Mouse (Mus musculus) ES-Bruce4 (cell line): ENCODE measurements around the gene Klhl18. TPM values are rescaled to one million over a fixed set of nuclear protein-coding genes. Genes with fewer than 3 reads are reported as not detected.

ENCODE experiments used
- H3K27ac ChIP-seq: 2 replicates; pipeline ENCODE4 v1.5.1; 2012; ENCODE audit warnings: low read length, inconsistent platforms; ENCODE audit not compliant: insufficient read depth
- H3K27me3 ChIP-seq: 2 replicates; pipeline ENCODE4 v1.6.1; 2012; ENCODE audit warnings: mild to moderate bottlenecking, low read length, inconsistent platforms; ENCODE audit not compliant: control insufficient read depth, poor library complexity, insufficient read depth, severe bottlenecking
- H3K36me3 ChIP-seq: 2 replicates; pipeline ENCODE4 v1.6.1; 2012; ENCODE audit warnings: inconsistent platforms, mild to moderate bottlenecking, low read length, moderate library complexity; ENCODE audit not compliant: control insufficient read depth, poor library complexity, insufficient read depth, severe bottlenecking
- H3K4me1 ChIP-seq: one replicate; pipeline ENCODE4 v1.8.1; 2011; ENCODE audit warnings: low read length; ENCODE audit not compliant: control insufficient read depth, insufficient read depth
- H3K4me3 ChIP-seq: 2 replicates; pipeline ENCODE4 v1.5.1; 2011; ENCODE audit warnings: low read depth, mild to moderate bottlenecking, low read length
- H3K9ac ChIP-seq: 2 replicates; pipeline ENCODE4 v1.6.1; 2012; ENCODE audit warnings: low read depth, mild to moderate bottlenecking, inconsistent platforms; ENCODE audit not compliant: poor library complexity, severe bottlenecking
- H3K9me3 ChIP-seq: replicated peaks from 2 replicates; pipeline ENCODE4 v1.6.1; 2012; ENCODE audit warnings: mild to moderate bottlenecking, low read length, inconsistent platforms; ENCODE audit not compliant: control insufficient read depth, poor library complexity, insufficient read depth, severe bottlenecking
- CTCF ChIP-seq: IDR thresholded peaks from one replicate; pipeline ENCODE4 v1.8.1; 2011; ENCODE audit warnings: low read depth, low read length
- EP300 ChIP-seq: IDR thresholded peaks from 2 replicates; pipeline ENCODE4 v1.6.1; 2011; ENCODE audit warnings: low read depth, low read length; ENCODE audit not compliant: insufficient read depth
- POLR2A ChIP-seq: IDR thresholded peaks from one replicate; pipeline ENCODE4 v1.8.1; 2011; ENCODE audit warnings: low read length; ENCODE audit not compliant: insufficient read depth
- polyA plus RNA-seq: library from polyadenylated mRNA; stranded (reverse); fragments of >200 nt; gene quantifications from 2 replicates; pipeline ENCODE4 v1.2.4, GENCODE M21; 2011; ENCODE audit warnings: low read depth; ENCODE audit not compliant: missing spikeins, insufficient read depth, insufficient read length

The Klhl18 gene
- 6.2 and 7.0 TPM in 2 replicates for polyA plus RNA-seq

- Histone ChIP-seq H3K36me3 (no peaks in the 10 kb centered on the region), H3K27ac (no peak within 1 kb of the TSS), H3K27me3 (no peaks in the 10 kb centered on the region), H3K4me1 (no peaks in the 10 kb centered on the region), H3K9ac (peak within 1 kb of the TSS; percentile 30), H3K9me3 (no peaks in the 10 kb centered on the region), H3K4me3 (peak within 1 kb of the TSS; percentile 75)
- TF ChIP-seq CTCF (no peak), POLR2A (no peak), EP300 (no peak)
These were observed at the start of gene Klhl18, which contains the start of gene Kif9 for GRCm38 (mm10) chr9:110476124-110477091. Gene Klhl18, minus strand, starts transcription at chr9:110476694. Gene Kif9, plus strand, starts transcription at chr9:110476958.

DNA sequence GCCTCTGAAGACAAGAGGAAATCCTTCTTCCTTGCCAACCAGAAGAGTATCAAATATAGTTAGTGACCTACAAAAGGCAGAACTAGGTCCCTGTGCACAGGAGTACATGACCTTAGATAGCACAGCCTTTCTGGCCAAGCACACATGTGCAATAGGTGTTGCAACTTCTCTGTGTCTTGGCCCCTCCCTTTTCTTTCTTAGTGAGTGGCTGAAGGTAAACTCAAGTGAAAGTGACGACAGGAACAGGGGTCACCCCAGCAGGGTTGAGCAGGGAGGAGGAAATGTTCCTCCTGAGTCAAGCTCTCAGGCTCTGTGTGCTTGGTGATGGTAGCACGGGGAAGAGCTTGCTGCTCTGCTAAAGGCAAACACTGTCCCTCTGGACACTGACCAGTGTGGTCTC, 49.2 kb upstream of the Klhl18 start:
- no peak overlapping the region for H3K27ac ChIP-seq
- TF ChIP-seq CTCF (no peak), POLR2A (no peak), EP300 (no peak)

DNA sequence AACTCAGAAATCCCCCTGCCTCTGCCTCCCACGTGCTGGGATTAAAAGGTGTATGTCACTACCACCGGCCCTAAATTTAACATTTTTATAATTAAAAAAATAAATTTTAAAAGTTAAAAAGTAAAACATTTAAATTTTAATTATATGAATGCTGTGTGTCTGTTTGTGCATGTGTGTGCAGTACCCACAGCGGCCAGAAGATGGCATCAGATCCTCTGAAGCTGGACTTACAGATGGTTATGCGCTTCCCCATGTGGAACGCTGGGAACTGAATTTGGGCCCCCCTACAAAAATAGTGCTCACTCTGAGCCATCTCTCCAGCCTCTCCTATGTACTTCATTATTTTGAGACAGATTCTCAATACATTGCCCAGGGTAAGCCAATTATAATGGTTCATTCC, 14.4 kb upstream of the Klhl18 start:
- Histone ChIP-seq H3K9me3 (no peaks in the 10 kb centered on the region; the same call in 1 of the 2 replicates), H3K4me3 (no peak overlapping the region), H3K27ac (no peak overlapping the region), H3K27me3 (no peaks in the 10 kb centered on the region), H3K9ac (no peak overlapping the region), H3K4me1 (peaks cover 2% of the 10 kb centered on the region), H3K36me3 (no peaks in the 10 kb centered on the region)
- TF ChIP-seq EP300 (no peak), CTCF (peak; percentile 42)

More for the DNA sequence above, 49.2 kb upstream of the Klhl18 start:
- no peak overlapping the region for H3K9ac ChIP-seq
- no peaks in the 10 kb centered on the region for H3K4me1 ChIP-seq
- no peaks in the 10 kb centered on the region for H3K9me3 ChIP-seq
- H3K27me3 ChIP-seq, result no peaks in the 10 kb centered on the region
- no peak overlapping the region for H3K4me3 ChIP-seq
- H3K36me3 ChIP-seq, result no peaks in the 10 kb centered on the region; the same call in 1 of the 2 replicates

DNA sequence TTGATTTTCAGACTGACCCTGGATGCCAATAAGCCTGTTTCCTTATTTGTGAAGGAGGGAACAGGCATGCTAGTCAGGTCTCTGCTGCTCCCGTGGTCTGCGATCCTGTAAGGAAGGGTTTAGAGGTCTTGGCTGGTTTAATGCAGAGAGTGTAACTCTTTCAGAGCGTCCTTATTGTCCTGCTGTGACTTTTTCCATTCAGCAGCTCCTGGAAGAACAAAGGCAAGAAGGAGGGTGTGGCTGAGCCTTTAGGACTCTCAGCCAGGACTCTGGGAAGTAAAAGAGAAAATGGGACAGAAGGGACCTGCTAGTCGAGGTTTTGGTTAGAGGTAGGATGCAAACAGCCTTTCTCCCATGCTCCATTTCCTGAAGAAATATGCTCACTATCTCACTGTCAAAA, 12.3 kb upstream of the Klhl18 start:
- Histone ChIP-seq H3K4me1 (peaks cover 2% of the 10 kb centered on the region), H3K27ac (peak overlapping the region; percentile 53; the same call in 1 of the 2 replicates), H3K27me3 (no peaks in the 10 kb centered on the region), H3K4me3 (no peak overlapping the region), H3K36me3 (no peaks in the 10 kb centered on the region), H3K9ac (no peak overlapping the region), H3K9me3 (no peaks in the 10 kb centered on the region; the same call in 1 of the 2 replicates)
- TF ChIP-seq POLR2A (no peak), CTCF (no peak), EP300 (no peak)

DNA sequence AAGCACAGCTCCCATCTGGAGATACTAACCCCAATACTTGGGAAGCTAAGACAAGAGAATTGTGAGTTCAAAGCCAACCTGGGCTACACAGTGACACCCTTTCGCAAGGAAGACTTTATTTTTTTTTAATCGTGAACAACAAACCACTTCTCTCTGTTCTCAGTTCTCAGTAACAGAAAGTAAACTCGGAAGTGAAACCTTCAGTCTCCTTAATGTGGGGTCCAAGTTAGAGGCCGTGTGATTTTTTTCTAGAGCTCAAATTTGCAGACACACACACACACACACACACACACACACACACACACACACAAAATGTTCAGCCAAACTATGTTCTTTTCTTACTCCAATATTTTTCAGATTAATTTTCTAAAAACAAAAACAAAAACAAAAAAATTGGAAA, 2.1 kb upstream of the Klhl18 start:
- H3K27me3 ChIP-seq, result no peaks in the 10 kb centered on the region
- H3K4me1 ChIP-seq, result no peaks in the 10 kb centered on the region
- TF ChIP-seq POLR2A (no peak), CTCF (no peak), EP300 (no peak)
- H3K9me3 ChIP-seq, result no peaks in the 10 kb centered on the region
- no peak overlapping the region for H3K4me3 ChIP-seq
- H3K36me3 ChIP-seq, result no peaks in the 10 kb centered on the region
- no peak overlapping the region for H3K9ac ChIP-seq
- H3K27ac ChIP-seq, result no peak overlapping the region

DNA sequence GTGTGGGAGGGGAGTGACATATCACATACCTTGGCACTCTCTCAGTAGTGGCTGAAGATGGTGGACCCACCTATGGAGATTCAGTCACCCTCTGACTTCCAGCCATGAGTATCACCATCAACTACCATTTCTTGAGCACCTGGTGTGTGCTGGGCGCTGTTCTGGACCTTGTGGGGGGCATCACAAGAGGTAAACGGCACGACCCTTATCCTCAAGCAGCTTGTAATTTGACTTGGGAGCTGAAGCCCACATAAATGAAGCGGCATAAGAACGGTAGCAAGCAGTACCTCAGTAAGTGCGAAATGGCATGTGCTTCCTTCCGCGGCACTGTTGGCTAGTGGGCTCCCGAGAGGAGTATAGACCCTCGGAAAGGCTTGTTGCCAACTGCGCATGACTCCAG, 1.5 kb upstream of the Klhl18 start:
- Histone ChIP-seq H3K36me3 (no peaks in the 10 kb centered on the region), H3K4me3 (no peak overlapping the region), H3K27ac (no peak overlapping the region), H3K4me1 (no peaks in the 10 kb centered on the region), H3K27me3 (no peaks in the 10 kb centered on the region), H3K9ac (no peak overlapping the region), H3K9me3 (no peaks in the 10 kb centered on the region)
- TF ChIP-seq EP300 (no peak), CTCF (no peak), POLR2A (no peak)
